Comparison of ENCODE assay signal across 8 mouse cellular contexts in the genomic region with DNA sequence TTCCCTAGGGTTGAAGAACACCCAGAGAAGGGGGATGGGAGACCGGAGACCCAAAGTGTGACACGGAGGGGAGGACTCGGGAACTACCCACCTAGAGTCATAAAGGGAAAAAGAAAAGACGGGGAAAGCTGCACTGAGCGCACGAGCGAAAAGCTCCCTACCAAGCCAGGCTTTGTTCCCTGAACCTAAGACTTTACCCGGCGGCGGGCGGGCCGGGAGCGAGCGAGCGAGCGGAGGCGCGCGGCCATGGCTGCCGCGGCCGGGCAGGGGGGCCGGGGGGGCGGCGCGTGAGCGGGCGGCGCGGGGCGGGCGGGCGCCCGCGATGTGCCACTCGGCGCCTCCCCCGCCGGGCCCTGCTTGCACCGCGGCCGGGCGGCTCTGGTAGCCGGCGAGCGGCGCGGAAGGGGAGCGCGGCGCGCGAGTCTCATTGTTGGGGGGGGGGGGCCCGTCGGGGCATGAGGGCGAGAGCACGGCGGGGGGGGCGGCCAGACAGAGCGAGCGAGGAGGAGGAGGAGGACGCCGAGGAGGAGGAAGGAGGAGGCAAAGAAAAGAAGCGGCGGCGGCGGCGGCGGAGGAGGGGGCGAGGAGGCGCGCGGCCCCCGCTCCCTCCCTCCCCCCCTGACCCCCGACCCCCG. TPM values are rescaled to one million over a fixed set of nuclear protein-coding genes. Genes with fewer than 3 reads are reported as not detected.
A peak's percentile ranks its signal among the peaks of the same experiment; 100 is the strongest.
DNase-seq lines count a peak whose midpoint lies in the region; ATAC-seq and TF ChIP-seq lines count a peak whose summit lies in the region.

TSS of gene Mllt6 (plus strand) at position 522 of the 635 bp plus-strand sequence.

- peak; percentile 74 for ATAC-seq in embryonic facial prominence, embryonic 14.5 days (ENCODE audit: low read depth)
- ATAC-seq in heart, embryonic 14.5 days (ENCODE audit: insufficient number of reproducible peaks, insufficient read depth, low FRiP score, low read depth), result peak; percentile 33; the same call in 1 of the 2 replicates
- ATAC-seq in kidney, postnatal 0 days (replicated peaks; ENCODE audit: low FRiP score, low read depth), result peak; percentile 58
- ATAC-seq in liver, embryonic 14.5 days (ENCODE audit: insufficient read depth), result peak; percentile 26; the same call in 1 of the 2 replicates

- peak within 1 kb of the TSS; percentile 83 for H3K27ac ChIP-seq in embryonic facial prominence, embryonic 14.5 days (replicated peaks; ENCODE audit: low read depth, low read length)
- peak within 1 kb of the TSS; percentile 90 to 92 for H3K27ac ChIP-seq in heart, embryonic 14.5 days (replicated peaks in 1 of 2; ENCODE audit: control insufficient read depth in 1 of 2, insufficient read depth in 1 of 2, low read depth in 2 of 2, low read length in 2 of 2)
- peak within 1 kb of the TSS; percentile 93 for H3K27ac ChIP-seq in kidney, postnatal 0 days
- no peak within 1 kb of the TSS for H3K27ac ChIP-seq in liver, embryonic 14.5 days
- H3K27ac ChIP-seq in thymus, adult 2 months (ENCODE audit: control insufficient read depth, insufficient read depth, low read length), result peak within 1 kb of the TSS; percentile 79

- no peak for TF ChIP-seq EP300 in liver, embryonic 14.5 days (IDR thresholded peaks at IDR 0.05; ENCODE audit: low read depth)

- TF ChIP-seq CTCF in kidney, postnatal 0 days (IDR thresholded peaks at IDR 0.05; ENCODE audit: low read depth), result no peak
- TF ChIP-seq CTCF in liver, embryonic 14.5 days (IDR thresholded peaks at IDR 0.05; ENCODE audit: low read depth), result no peak
- no peak for TF ChIP-seq CTCF in thymus, adult 2 months (IDR thresholded peaks at IDR 0.05; ENCODE audit: borderline replicate concordance, control insufficient read depth, extremely low read depth, insufficient read depth, low read length, poor library complexity)

- peaks cover 25% of the 10 kb centered on the region for H3K36me3 ChIP-seq in embryonic facial prominence, embryonic 14.5 days (ENCODE audit: control insufficient read depth, insufficient read depth, low read length)
- H3K36me3 ChIP-seq in heart, embryonic 14.5 days (ENCODE audit: control insufficient read depth, insufficient read depth, low read length), result peaks cover 29% of the 10 kb centered on the region
- peaks cover 11% of the 10 kb centered on the region for H3K36me3 ChIP-seq in kidney, postnatal 0 days (ENCODE audit: insufficient read depth, low read length)
- H3K36me3 ChIP-seq in liver, embryonic 14.5 days (replicated peaks; ENCODE audit: control insufficient read depth, insufficient read depth, low read depth), result no peaks in the 10 kb centered on the region
- no peaks in the 10 kb centered on the region; the same call in 1 of the 2 replicates for H3K36me3 ChIP-seq in thymus, adult 2 months (ENCODE audit: control insufficient read depth, insufficient read depth, low read length)

- peaks cover 31% of the 10 kb centered on the region for H3K4me1 ChIP-seq in embryonic facial prominence, embryonic 14.5 days (ENCODE audit: control insufficient read depth, insufficient read depth, low read length)
- peaks cover 32 to 38% of the 10 kb centered on the region in 2 experiments for H3K4me1 ChIP-seq in heart, embryonic 14.5 days (ENCODE audit: control insufficient read depth in 2 of 2, insufficient read depth in 2 of 2, low read length in 2 of 2)
- peaks cover 22% of the 10 kb centered on the region for H3K4me1 ChIP-seq in kidney, postnatal 0 days (replicated peaks; ENCODE audit: insufficient read depth, low read length)
- H3K4me1 ChIP-seq in liver, embryonic 14.5 days (replicated peaks; ENCODE audit: control insufficient read depth in 2 of 2, insufficient read depth in 2 of 2, low read length in 1 of 2), result peaks cover 0 to 11% of the 10 kb centered on the region in 2 experiments; a peak in 2 of 4 replicates
- H3K4me1 ChIP-seq in thymus, adult 2 months (replicated peaks; ENCODE audit: control insufficient read depth, insufficient read depth, low read length), result peaks cover 49% of the 10 kb centered on the region

- 0 out of 2 replicates have a peak, but pooled peaks have one; percentile 30 for TF ChIP-seq POLR2A in thymus, adult 2 months (IDR thresholded peaks at IDR 0.05; ENCODE audit: control insufficient read depth, extremely low read depth, insufficient read depth, low read length, poor library complexity)

- peak; percentile 80 for DNase-seq in A20 (ENCODE audit: low read depth, low spot score)
- DNase-seq in adrenal gland, postnatal 10 days, result peak; percentile 88
- DNase-seq in embryonic facial prominence, embryonic 14.5 days (ENCODE audit: low spot score), result peak; percentile 93
- DNase-seq in kidney, postnatal 0 days (ENCODE audit: low spot score), result peak; percentile 93
- DNase-seq in liver, embryonic 14.5 days (ENCODE audit: low read depth in 3 of 3, low spot score in 3 of 3), result no peak
- DNase-seq in neural tube, embryonic 10.5 days (ENCODE audit: extremely low spot score, low spot score), result peak; percentile 79
- peak; percentile 58 for DNase-seq in thymus, adult 2 months

- peaks cover 18% of the 10 kb centered on the region for H3K27me3 ChIP-seq in embryonic facial prominence, embryonic 14.5 days (replicated peaks; ENCODE audit: control insufficient read depth, insufficient read depth, low read length)
- no peaks in the 10 kb centered on the region for H3K27me3 ChIP-seq in heart, embryonic 14.5 days (ENCODE audit: control insufficient read depth, insufficient read depth, low read length)
- H3K27me3 ChIP-seq in kidney, postnatal 0 days (ENCODE audit: insufficient read depth, low read length), result no peaks in the 10 kb centered on the region
- peaks cover 65% of the 10 kb centered on the region for H3K27me3 ChIP-seq in liver, embryonic 14.5 days (ENCODE audit: control insufficient read depth, insufficient read depth, low read length)
- no peaks in the 10 kb centered on the region for H3K27me3 ChIP-seq in thymus, adult 2 months (ENCODE audit: control insufficient read depth, insufficient read depth, low read length)

- 0% methylated on average over 7 of the region's 76 CpGs for WGBS in embryonic facial prominence, embryonic 14.5 days
- WGBS in heart, embryonic 14.5 days, result under 1% methylated on average over 22 of the region's 76 CpGs
- WGBS in kidney, postnatal 0 days, result 0% methylated on average over 47 of the region's 76 CpGs
- under 1% methylated on average over 52 of the region's 76 CpGs for WGBS in liver, embryonic 14.5 days (ENCODE audit: insufficient replicate concordance)
- WGBS in thymus, adult 2 months, result 2% methylated on average over 36 of the region's 76 CpGs

- H3K9me3 ChIP-seq in embryonic facial prominence, embryonic 14.5 days (ENCODE audit: control insufficient read depth, low read length), result no peaks in the 10 kb centered on the region
- H3K9me3 ChIP-seq in heart, embryonic 14.5 days (ENCODE audit: control insufficient read depth, low read length), result no peaks in the 10 kb centered on the region
- H3K9me3 ChIP-seq in kidney, postnatal 0 days (replicated peaks; ENCODE audit: low read length), result no peaks in the 10 kb centered on the region
- H3K9me3 ChIP-seq in liver, embryonic 14.5 days (ENCODE audit: control insufficient read depth, low read length), result no peaks in the 10 kb centered on the region

- peak within 1 kb of the TSS; percentile 74 for H3K4me2 ChIP-seq in embryonic facial prominence, embryonic 14.5 days (ENCODE audit: low read depth, low read length)
- H3K4me2 ChIP-seq in heart, embryonic 14.5 days (ENCODE audit: low read length), result peak within 1 kb of the TSS; percentile 86
- peak within 1 kb of the TSS; percentile 88 for H3K4me2 ChIP-seq in kidney, postnatal 0 days (ENCODE audit: low read length)
- peak within 1 kb of the TSS; percentile 60 for H3K4me2 ChIP-seq in liver, embryonic 14.5 days (ENCODE audit: low read depth)

- H3K4me3 ChIP-seq in embryonic facial prominence, embryonic 14.5 days (ENCODE audit: low read depth, low read length), result peak within 1 kb of the TSS; percentile 86
- H3K4me3 ChIP-seq in heart, embryonic 14.5 days (ENCODE audit: control insufficient read depth in 1 of 2, insufficient read depth in 1 of 2, low read depth in 1 of 2, low read length in 2 of 2), result peak within 1 kb of the TSS; percentile 73 to 90
- peak within 1 kb of the TSS; percentile 94 for H3K4me3 ChIP-seq in kidney, postnatal 0 days (replicated peaks; ENCODE audit: low read depth, low read length)
- H3K4me3 ChIP-seq in liver, embryonic 14.5 days (ENCODE audit: insufficient read depth in 1 of 2, low read depth in 2 of 2, low read length in 2 of 2), result peak within 1 kb of the TSS; percentile 48 to 59
- peak within 1 kb of the TSS; percentile 74 for H3K4me3 ChIP-seq in thymus, adult 2 months (ENCODE audit: control insufficient read depth, insufficient read depth, low read length)

- H3K9ac ChIP-seq in embryonic facial prominence, embryonic 14.5 days (ENCODE audit: low read depth, low read length), result peak within 1 kb of the TSS; percentile 86
- peak within 1 kb of the TSS; percentile 95 for H3K9ac ChIP-seq in heart, embryonic 14.5 days (ENCODE audit: low read length)
- H3K9ac ChIP-seq in kidney, postnatal 0 days (ENCODE audit: low read depth, low read length), result peak within 1 kb of the TSS; percentile 86
- H3K9ac ChIP-seq in liver, embryonic 14.5 days (replicated peaks), result no peak within 1 kb of the TSS

RNA-seq across cellular contexts. Expression of gene Mllt6, which starts in this region (rescaled TPM):
- 10 to 100 TPM; 36.1 to 48.2 TPM for total RNA-seq in adrenal gland, postnatal 10 days (2021)
- 3.5 and 4.5 TPM in 2 replicates for polyA plus RNA-seq in embryonic facial prominence, embryonic 14.5 days (2014; fragmentation: Nextera tagmentation; extraction: Ambion mirVana)
- 3.2 and 3.3 TPM in 2 replicates for polyA plus RNA-seq in heart, embryonic 14.5 days (2014; fragmentation: Nextera tagmentation; extraction: Ambion mirVana)
- 2.3 TPM in 2 replicates for polyA plus RNA-seq in kidney, postnatal 0 days (2015; fragmentation: Nextera tagmentation; extraction: Ambion mirVana)
- polyA plus RNA-seq in liver, embryonic 14.5 days (2012; rRNA removed), result 1.0 TPM in 2 replicates
- polyA plus RNA-seq in liver, embryonic 14.5 days (2014; fragmentation: Nextera tagmentation; extraction: Ambion mirVana), result 0.22 and 0.25 TPM in 2 replicates
- polyA plus RNA-seq in thymus, adult 2 months (2012; rRNA removed), result 89.5 and 99.1 TPM in 2 replicates

Comparison
In these comparisons a context has a peak if more than half of its experiments do, and no peak if none do; other contexts are left out.
1. RNA of gene Mllt6 (polyA plus RNA-seq): 89.5 to 99.1 TPM in thymus, adult 2 months; 3.5 to 4.5 TPM in embryonic facial prominence, embryonic 14.5 days, 3.2 to 3.3 TPM in heart, embryonic 14.5 days, 2.3 TPM in kidney, postnatal 0 days and 0.22 to 1.0 TPM in liver, embryonic 14.5 days; every median in the first group is over 10 times any median in the second.
2. DNase-seq: peak in A20 (single experiment), adrenal gland, postnatal 10 days (single experiment), embryonic facial prominence, embryonic 14.5 days (single experiment), kidney, postnatal 0 days (single experiment), neural tube, embryonic 10.5 days (single experiment) and thymus, adult 2 months (single experiment); none in liver, embryonic 14.5 days (0 of 3).
3. Peak in every context shown above with its lines, with median percentiles within 50 percentile points of each other: ATAC-seq, H3K4me2 ChIP-seq and H3K4me3 ChIP-seq.